Mouse (Mus musculus) Patski (cell line): ENCODE data around the gene Iqsec1. TPM values are rescaled to one million over a fixed set of nuclear protein-coding genes. Genes with fewer than 3 reads are reported as not detected.

ENCODE experiments used
- ATAC-seq: fragments of 100-300 bp; one replicate; pipeline ENCODE4 v1.8.0; 2021
- CTCF ChIA-PET: fragments of 350-600 bp; sonication (Branson Sonifier 250); formaldehyde crosslinking; loops from one replicate; lab custom pipeline; 2022; ENCODE audit warnings: inconsistent platforms; lab: Charles Lee
- POLR2A ChIA-PET: fragments of 350-600 bp; sonication (Branson Sonifier 250); formaldehyde crosslinking; loops from one replicate; lab custom pipeline; 2022; ENCODE audit warnings: antibody characterized with exemption, inconsistent platforms; lab: Charles Lee
- DNase-seq: peaks from one replicate; pipeline ENCODE4 v3.0.0-alpha.2; 2011; ENCODE audit warnings: low read depth, low spot score
- H3K27me3 ChIP-seq: fragments of 371-371 bp; one replicate; pipeline ENCODE4 v1.5.1; 2021
- CTCF ChIP-seq: fragments of 100-300 bp; IDR thresholded peaks from one replicate; pipeline ENCODE4 v1.5.1; 2021
- in situ Hi-C: fragments of 300-500 bp; cut with MboI; formaldehyde crosslinking; loops from 3 replicates; pipeline ENCODE4 v1.11.1; 2018; ENCODE audit warnings: low pct_unique_long_range_greater_than_20kb, mixed read lengths
- polyA plus RNA-seq: library from polyadenylated mRNA; unstranded; gene quantifications from one replicate; pipeline ENCODE4 v1.2.3, GENCODE M21; 2021

Gene Iqsec1
- polyA plus RNA-seq, 1 experiment from 2014 or later, result 120 TPM

DNA sequence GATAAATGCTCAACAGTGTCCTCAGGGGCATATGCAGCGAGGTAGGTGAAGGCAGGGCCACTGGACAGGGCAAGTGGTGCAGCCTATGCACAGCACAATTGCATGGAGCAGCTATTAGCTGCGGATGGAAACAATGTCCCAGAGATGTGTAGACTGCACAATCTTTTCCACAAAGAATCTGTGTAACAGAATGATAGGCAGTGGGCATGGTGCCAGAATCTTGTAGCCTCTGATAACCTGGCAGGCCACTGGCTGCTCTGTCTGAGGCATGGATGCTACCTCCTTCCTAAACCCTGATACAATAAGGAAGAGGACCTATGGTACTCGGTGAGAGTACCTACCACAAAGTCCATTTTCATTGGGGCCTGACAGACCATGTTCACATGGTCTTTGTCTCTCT lies 171.9 kb downstream of the Iqsec1 start:
- no peak for TF ChIP-seq CTCF
- in situ Hi-C loops, result no loop called here
- no peak for ATAC-seq

GRCm38 (mm10) chr6:90815341-90815740 lies 173.1 kb downstream of the Iqsec1 start:
- TF ChIP-seq CTCF, result peak; percentile 39
- DNase-seq (no peak), ATAC-seq (no peak)
- H3K27me3 ChIP-seq, result no peaks in the 10 kb centered on the region
- ChIA-PET POLR2A (no interaction called here), CTCF (interaction anchor here (0.7 to 2.2 kb wide), 2 partner anchors 77 to 349 kb away, joined by 3 to 12 read pairs; no protein-coding TSS in a partner anchor)
- in situ Hi-C loops, result no loop called here

More for the DNA sequence above, 171.9 kb downstream of the Iqsec1 start:
- ChIA-PET CTCF (interaction anchor here (1.2 to 2.2 kb wide), 2 partner anchors 79 to 323 kb away, joined by 5 to 12 read pairs; no protein-coding TSS in a partner anchor), POLR2A (no interaction called here)
- H3K27me3 ChIP-seq, result no peaks in the 10 kb centered on the region
- no peak for DNase-seq

DNA sequence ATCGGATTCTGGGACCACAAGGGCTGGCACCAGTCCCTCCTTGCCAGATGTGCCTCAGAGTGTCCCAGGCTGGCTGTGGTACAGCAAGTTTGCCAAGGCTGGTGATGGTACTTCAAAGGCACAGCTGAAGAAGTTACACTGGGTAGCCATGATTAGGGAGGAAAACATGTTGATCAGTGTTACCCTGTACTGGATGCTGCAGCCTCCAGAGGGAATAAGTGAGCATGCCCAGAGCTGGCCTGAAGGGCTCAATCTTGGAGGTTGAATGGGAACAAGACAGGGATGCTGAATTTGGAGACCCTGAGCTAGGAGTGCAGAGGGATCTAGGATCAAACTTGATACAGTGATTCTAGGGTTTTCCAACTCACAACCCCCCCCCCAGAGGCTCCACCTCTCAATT lies 175.0 kb downstream of the Iqsec1 start:
- no peaks in the 10 kb centered on the region for H3K27me3 ChIP-seq
- POLR2A ChIA-PET, result no interaction called here
- in situ Hi-C loops, result no loop called here
- no peak for TF ChIP-seq CTCF
- ATAC-seq (no peak), DNase-seq (no peak)
- CTCF ChIA-PET, result interaction anchor here (0.7 to 1.2 kb wide), 3 partner anchors 76 to 207 kb away, joined by 3 to 4 read pairs (median 3); no protein-coding TSS in a partner anchor

DNA sequence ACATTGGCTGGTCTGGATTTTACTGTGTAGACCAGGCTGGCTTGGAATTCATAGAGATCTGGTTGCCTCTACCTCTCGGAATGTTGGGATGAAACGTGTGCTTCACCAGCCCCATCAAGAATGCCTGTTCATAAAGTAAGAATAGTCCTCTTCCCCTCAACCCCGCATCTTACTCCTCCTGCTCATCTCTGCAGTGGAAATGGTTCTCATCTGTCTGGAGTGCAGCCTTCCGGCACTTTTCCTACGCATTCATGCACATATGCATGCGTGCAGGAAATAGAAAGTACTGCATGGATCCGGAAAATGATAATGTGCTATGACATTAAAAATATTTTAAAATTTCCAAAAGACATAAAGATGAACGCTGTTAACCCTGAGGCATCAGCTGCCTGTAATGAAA lies 175.9 kb downstream of the Iqsec1 start:
- CTCF ChIA-PET, result no interaction called here
- H3K27me3 ChIP-seq, result no peaks in the 10 kb centered on the region
- DNase-seq (no peak), ATAC-seq (no peak)
- in situ Hi-C loops, result no loop called here
- TF ChIP-seq CTCF, result no peak
- POLR2A ChIA-PET, result no interaction called here

- in situ Hi-C loops, result no loop called here
- ChIA-PET POLR2A (no interaction called here), CTCF (interaction anchor here (1.7 kb wide), 1 partner anchor 74 kb away, joined by 8 read pairs; no protein-coding TSS in a partner anchor)
- DNase-seq (no peak), ATAC-seq (no peak)
- H3K27me3 ChIP-seq, result no peaks in the 10 kb centered on the region
- TF ChIP-seq CTCF, result no peak
These were observed 176.4 kb downstream of the Iqsec1 start for GRCm38 (mm10) chr6:90812072-90812471.

DNA sequence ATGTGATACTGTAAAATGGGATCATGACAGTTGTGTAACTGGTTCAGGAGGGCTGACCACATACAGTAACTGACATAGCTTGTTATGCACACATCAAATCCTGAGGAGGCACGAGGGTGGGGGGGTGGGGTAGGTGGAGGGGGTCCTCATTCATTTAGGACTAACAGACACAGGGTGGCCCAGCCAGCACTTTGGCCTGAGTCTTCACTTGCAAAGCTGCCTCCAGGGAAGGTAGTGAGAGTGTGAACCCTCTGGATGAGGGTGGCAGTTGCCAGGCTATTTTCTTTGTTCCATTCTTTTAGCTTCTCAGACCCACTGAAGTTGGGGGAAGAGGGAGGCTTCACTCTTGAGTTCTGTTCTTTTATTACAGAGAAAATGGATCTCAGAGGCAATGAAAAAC lies 177.9 kb downstream of the Iqsec1 start:
- in situ Hi-C loops, result no loop called here
- ChIA-PET POLR2A (no interaction called here), CTCF (interaction anchor here (0.9 to 1.7 kb wide), 3 partner anchors 8 to 329 kb away, joined by 3 to 8 read pairs (median 3); no protein-coding TSS in a partner anchor)
- no peak for TF ChIP-seq CTCF
- DNase-seq (no peak), ATAC-seq (no peak)
- H3K27me3 ChIP-seq, result no peaks in the 10 kb centered on the region

DNA sequence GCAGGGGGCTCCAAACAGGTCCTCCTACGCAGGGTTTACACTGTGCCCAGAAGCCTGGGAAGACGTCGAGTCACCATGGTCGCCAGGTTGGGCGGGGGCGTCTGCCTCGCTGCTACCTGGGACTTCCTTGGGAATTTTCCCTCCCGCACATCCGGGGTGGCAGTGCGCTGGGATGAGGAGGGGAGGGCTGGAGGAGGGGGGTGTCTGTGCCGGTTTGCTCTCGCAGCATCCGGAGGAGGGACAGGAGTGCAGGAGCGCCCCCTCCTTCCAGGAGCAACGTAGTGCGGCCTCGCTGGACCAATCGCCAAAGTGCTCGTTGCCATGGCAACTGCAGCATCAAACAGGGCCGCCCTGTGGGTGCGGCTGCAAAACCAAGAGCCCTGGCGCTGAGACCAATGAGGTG lies 178.5 kb downstream of the Iqsec1 start:
- ChIA-PET POLR2A (no interaction called here), CTCF (interaction anchor here (1.0 to 1.9 kb wide), 2 partner anchors 9 to 72 kb away, joined by 3 to 9 read pairs; no protein-coding TSS in a partner anchor)
- ATAC-seq (no peak), DNase-seq (no peak)
- H3K27me3 ChIP-seq, result no peaks in the 10 kb centered on the region
- in situ Hi-C loops, result no loop called here
- no peak for TF ChIP-seq CTCF

GRCm38 (mm10) chr6:90809077-90809840 lies 179.2 kb downstream of the Iqsec1 start:
- CTCF ChIA-PET, result interaction anchor here (1.3 to 1.9 kb wide), 2 partner anchors 9 to 72 kb away, joined by 5 to 9 read pairs; no protein-coding TSS in a partner anchor
- no peak for TF ChIP-seq CTCF
- no peak for ATAC-seq
- in situ Hi-C loops, result no loop called here
- DNase-seq, result no peak
- no peaks in the 10 kb centered on the region for H3K27me3 ChIP-seq
- POLR2A ChIA-PET, result interaction anchor here (0.9 kb wide), 1 partner anchor 49 kb away, joined by 3 read pairs; no protein-coding TSS in a partner anchor

DNA sequence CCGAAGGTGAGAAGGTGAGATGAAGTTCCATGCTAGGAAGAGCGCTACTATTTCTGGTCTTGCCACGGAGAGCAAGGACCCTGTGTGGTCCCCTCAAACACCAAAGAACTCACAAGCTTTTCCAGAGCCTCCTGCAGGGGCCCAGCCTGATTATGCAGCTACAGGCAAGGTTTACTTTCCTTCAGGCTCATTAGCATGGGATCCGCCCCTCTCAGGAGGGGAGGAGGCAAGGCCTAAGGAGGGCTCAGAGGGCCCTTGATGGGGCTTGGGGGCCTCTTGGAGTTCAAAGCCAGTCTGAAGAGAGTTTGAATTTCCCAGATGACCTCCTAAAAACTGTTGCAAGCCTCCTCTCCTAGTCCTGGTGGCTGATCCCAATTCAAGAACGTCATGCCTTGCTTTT lies 179.9 kb downstream of the Iqsec1 start:
- ATAC-seq (no peak), DNase-seq (no peak)
- POLR2A ChIA-PET, result interaction anchor here (0.9 kb wide), 1 partner anchor 48 kb away, joined by 3 read pairs; no protein-coding TSS in a partner anchor
- in situ Hi-C loops, result no loop called here
- CTCF ChIA-PET, result interaction anchor here (1.3 to 1.9 kb wide), 2 partner anchors 10 to 71 kb away, joined by 5 to 9 read pairs; no protein-coding TSS in a partner anchor
- no peaks in the 10 kb centered on the region for H3K27me3 ChIP-seq
- no peak for TF ChIP-seq CTCF

DNA sequence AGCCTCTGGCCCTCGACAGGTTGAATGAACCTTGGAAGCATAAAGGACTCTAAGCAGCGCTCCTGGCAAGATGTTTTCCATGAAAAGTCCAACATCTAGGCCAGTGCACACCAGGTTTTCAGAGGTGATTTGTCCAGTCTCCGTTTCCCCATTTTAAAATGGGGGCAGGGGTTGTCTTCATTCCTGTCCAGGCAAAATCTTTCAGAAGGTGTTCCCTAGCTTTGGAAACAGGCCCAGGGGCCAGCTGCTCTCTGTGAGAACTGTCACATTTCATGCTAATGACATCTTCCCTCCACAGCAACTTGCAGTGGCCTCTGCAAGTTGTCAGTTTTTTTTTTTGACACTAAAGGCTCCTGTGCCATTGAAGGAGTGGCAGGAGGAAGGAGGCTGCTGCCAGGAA lies 180.4 kb downstream of the Iqsec1 start:
- ATAC-seq (no peak), DNase-seq (no peak)
- ChIA-PET POLR2A (no interaction called here), CTCF (interaction anchor here (1.3 kb wide), 1 partner anchor 10 kb away, joined by 5 read pairs; no protein-coding TSS in a partner anchor)
- TF ChIP-seq CTCF, result no peak
- H3K27me3 ChIP-seq, result no peaks in the 10 kb centered on the region
- in situ Hi-C loops, result no loop called here
